Mouse (Mus musculus) kidney, adult 9 months (tissue): ENCODE results near the gene Rbfox1.

Experiments
- DNase-seq: peaks from one replicate; pipeline ENCODE4 v3.0.0; 2022

Gene Rbfox1

DNA sequence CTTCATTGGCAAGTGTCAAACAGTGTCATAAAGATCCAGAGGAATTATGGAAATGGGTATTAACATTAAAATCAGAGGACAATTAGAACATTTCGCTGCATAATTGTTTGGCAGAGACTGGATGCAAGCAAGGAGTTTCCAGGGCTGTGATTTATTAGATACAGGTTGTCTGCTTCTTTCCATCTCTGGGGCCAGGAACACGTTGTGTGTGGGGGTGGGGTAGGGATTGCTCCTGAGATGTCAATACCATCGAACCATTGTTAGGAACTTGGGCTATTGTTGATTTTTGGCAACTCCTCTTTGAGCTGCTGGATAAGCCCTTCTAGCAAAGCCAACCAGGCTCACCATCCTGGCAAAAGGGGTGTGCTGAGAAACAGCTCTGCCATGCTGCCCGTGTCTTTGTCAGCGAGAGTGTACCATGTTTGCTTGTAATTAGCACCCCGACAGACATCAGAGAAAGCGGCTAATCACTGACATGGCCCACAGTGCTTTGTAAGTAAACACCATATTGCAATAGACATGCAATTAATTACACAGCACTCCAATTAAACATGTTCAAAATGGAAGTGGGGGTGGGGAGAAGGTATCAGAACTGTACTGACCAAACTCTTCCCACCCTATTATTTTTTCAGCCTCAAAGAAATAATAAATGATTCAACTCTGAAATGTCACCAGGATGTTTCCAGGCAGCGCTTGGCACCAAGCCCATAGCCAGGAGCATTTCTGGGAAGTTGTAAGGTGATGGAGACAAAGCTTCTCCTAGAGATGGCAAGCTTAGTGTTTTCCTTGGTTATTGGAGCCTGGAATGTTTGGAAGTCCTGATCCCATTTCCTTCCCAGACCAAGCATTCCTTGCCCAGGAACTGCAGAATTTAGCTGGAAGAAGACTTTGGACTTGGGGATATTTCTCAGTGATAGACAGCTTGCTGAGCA is 1562.8 kb downstream of the Rbfox1 start:
- DNase-seq, result no peak

- DNase-seq, result no peak
Measured at GRCm38 (mm10) chr16:7451193-7451592, 1566.0 kb downstream of the Rbfox1 start.

GRCm38 (mm10) chr16:7457571-7457970 is 1572.4 kb downstream of the Rbfox1 start:
- no peak for DNase-seq
